Mouse (Mus musculus): ENCODE results near the gene Fzr1. TPM values are rescaled to one million over a fixed set of nuclear protein-coding genes. Genes with fewer than 3 reads are reported as not detected.

Gene Fzr1
- total and polyA plus RNA-seq, 2 experiments from 2014 or later: 47.6 to 48.4 TPM

GRCm38 (mm10) chr10:81379809-81380378, 1.6 kb upstream of the Fzr1 start:
- 85% methylated on average over 6 of the region's 6 CpGs for WGBS
- Histone ChIP-seq H3K36me3 (replicated peaks; ENCODE audit: control insufficient read depth, insufficient read depth, low read length) (peaks cover 10% of the 10 kb centered on the region; the same call in 1 of the 2 replicates), H3K9ac (replicated peaks; ENCODE audit: low read depth, low read length) (no peak overlapping the region), H3K27ac (ENCODE audit: low read depth) (no peak overlapping the region), H3K4me3 (ENCODE audit: low read depth, low read length) (no peak overlapping the region), H3K9me3 (replicated peaks; ENCODE audit: control insufficient read depth, low read length) (no peaks in the 10 kb centered on the region), H3K4me2 (ENCODE audit: low read depth, low read length) (no peak overlapping the region), H3K4me1 (ENCODE audit: control insufficient read depth, insufficient read depth) (peaks cover 19% of the 10 kb centered on the region), H3K27me3 (ENCODE audit: control insufficient read depth, insufficient read depth, low read length) (no peaks in the 10 kb centered on the region)
- DNase-seq (ENCODE audit: low spot score) (no peak), ATAC-seq (ENCODE audit: insufficient read depth, low read depth) (no peak)
- no peak for TF ChIP-seq EP300 (IDR thresholded peaks at IDR 0.05; ENCODE audit: low read depth)
- TF ChIP-seq CTCF (IDR thresholded peaks at IDR 0.05; ENCODE audit: low read depth): no peak

- DNase-seq (ENCODE audit: low spot score) (no peak), ATAC-seq (ENCODE audit: insufficient read depth, low read depth) (no peak)
- no peaks in the 10 kb centered on the region for H3K27me3 ChIP-seq (ENCODE audit: control insufficient read depth, insufficient read depth, low read length)
- no peak for TF ChIP-seq CTCF (IDR thresholded peaks at IDR 0.05; ENCODE audit: low read depth)
- H3K27ac ChIP-seq (ENCODE audit: low read depth): peak overlapping the region; percentile 51; the same call in 1 of the 2 replicates
- peak overlapping the region; percentile 43; the same call in 1 of the 2 replicates for H3K9ac ChIP-seq (replicated peaks; ENCODE audit: low read depth, low read length)
- peak overlapping the region; percentile 71 for H3K4me2 ChIP-seq (ENCODE audit: low read depth, low read length)
- no peaks in the 10 kb centered on the region for H3K9me3 ChIP-seq (replicated peaks; ENCODE audit: control insufficient read depth, low read length)
- H3K36me3 ChIP-seq (replicated peaks; ENCODE audit: control insufficient read depth, insufficient read depth, low read length): peaks cover 14% of the 10 kb centered on the region
- peaks cover 17% of the 10 kb centered on the region for H3K4me1 ChIP-seq (ENCODE audit: control insufficient read depth, insufficient read depth)
- WGBS: 64% methylated on average over 3 of the region's 3 CpGs
- H3K4me3 ChIP-seq (ENCODE audit: low read depth, low read length): peak overlapping the region; percentile 87
These were observed 852 bp upstream of the Fzr1 start for GRCm38 (mm10) chr10:81379183-81379553.

GRCm38 (mm10) chr10:81378553-81379182, 352 bp upstream of the Fzr1 start:
- Histone ChIP-seq H3K27ac (ENCODE audit: low read depth) (peak overlapping the region; percentile 51; the same call in 1 of the 2 replicates), H3K36me3 (replicated peaks; ENCODE audit: control insufficient read depth, insufficient read depth, low read length) (peaks cover 19% of the 10 kb centered on the region), H3K9ac (replicated peaks; ENCODE audit: low read depth, low read length) (peak overlapping the region; percentile 43; the same call in 1 of the 2 replicates), H3K4me1 (ENCODE audit: control insufficient read depth, insufficient read depth) (peaks cover 17% of the 10 kb centered on the region), H3K9me3 (replicated peaks; ENCODE audit: control insufficient read depth, low read length) (no peaks in the 10 kb centered on the region), H3K27me3 (ENCODE audit: control insufficient read depth, insufficient read depth, low read length) (no peaks in the 10 kb centered on the region), H3K4me3 (ENCODE audit: low read depth, low read length) (peak overlapping the region; percentile 87), H3K4me2 (ENCODE audit: low read depth, low read length) (peak overlapping the region; percentile 71)
- DNase-seq (ENCODE audit: low spot score): peak; percentile 100
- ATAC-seq (ENCODE audit: insufficient read depth, low read depth): peak; percentile 94
- TF ChIP-seq EP300 (IDR thresholded peaks at IDR 0.05; ENCODE audit: low read depth) (no peak), CTCF (IDR thresholded peaks at IDR 0.05; ENCODE audit: low read depth) (0 out of 2 replicates have a peak, but pooled peaks have one; percentile 23)
- under 1% methylated on average over 46 of the region's 46 CpGs for WGBS

- peak overlapping the region; percentile 92 for H3K9ac ChIP-seq (replicated peaks; ENCODE audit: low read depth, low read length)
- peak overlapping the region; percentile 87 for H3K4me3 ChIP-seq (ENCODE audit: low read depth, low read length)
- peak overlapping the region; percentile 36; the same call in 1 of the 2 replicates for H3K27ac ChIP-seq (ENCODE audit: low read depth)
- no peaks in the 10 kb centered on the region for H3K9me3 ChIP-seq (replicated peaks; ENCODE audit: control insufficient read depth, low read length)
- peak overlapping the region; percentile 83 for H3K4me2 ChIP-seq (ENCODE audit: low read depth, low read length)
- DNase-seq (ENCODE audit: low spot score) (no peak), ATAC-seq (ENCODE audit: insufficient read depth, low read depth) (no peak)
- 41% methylated on average over 2 of the region's 2 CpGs for WGBS
- TF ChIP-seq CTCF (IDR thresholded peaks at IDR 0.05; ENCODE audit: low read depth): no peak
- no peak for TF ChIP-seq EP300 (IDR thresholded peaks at IDR 0.05; ENCODE audit: low read depth)
- H3K36me3 ChIP-seq (replicated peaks; ENCODE audit: control insufficient read depth, insufficient read depth, low read length): peaks cover 24% of the 10 kb centered on the region
- H3K27me3 ChIP-seq (ENCODE audit: control insufficient read depth, insufficient read depth, low read length): no peaks in the 10 kb centered on the region
- H3K4me1 ChIP-seq (ENCODE audit: control insufficient read depth, insufficient read depth): peaks cover 17% of the 10 kb centered on the region
These were observed 1.0 kb downstream of the Fzr1 start for GRCm38 (mm10) chr10:81377362-81377664.

GRCm38 (mm10) chr10:81376561-81377361, 1.6 kb downstream of the Fzr1 start:
- Histone ChIP-seq H3K27me3 (ENCODE audit: control insufficient read depth, insufficient read depth, low read length) (no peaks in the 10 kb centered on the region), H3K4me3 (ENCODE audit: low read depth, low read length) (peak overlapping the region; percentile 87), H3K9ac (replicated peaks; ENCODE audit: low read depth, low read length) (peak overlapping the region; percentile 92), H3K36me3 (replicated peaks; ENCODE audit: control insufficient read depth, insufficient read depth, low read length) (peaks cover 24% of the 10 kb centered on the region), H3K27ac (ENCODE audit: low read depth) (peak overlapping the region; percentile 36; the same call in 1 of the 2 replicates), H3K9me3 (replicated peaks; ENCODE audit: control insufficient read depth, low read length) (no peaks in the 10 kb centered on the region), H3K4me1 (ENCODE audit: control insufficient read depth, insufficient read depth) (peaks cover 17% of the 10 kb centered on the region), H3K4me2 (ENCODE audit: low read depth, low read length) (peak overlapping the region; percentile 83)
- DNase-seq (ENCODE audit: low spot score) (no peak), ATAC-seq (ENCODE audit: insufficient read depth, low read depth) (no peak)
- WGBS: 40% methylated on average over 6 of the region's 6 CpGs
- TF ChIP-seq CTCF (IDR thresholded peaks at IDR 0.05; ENCODE audit: low read depth) (no peak), EP300 (IDR thresholded peaks at IDR 0.05; ENCODE audit: low read depth) (no peak)
